Mouse (Mus musculus) neural tube, embryonic 14.5 days (tissue): ENCODE data around the gene Proser3. TPM values are rescaled to one million over a fixed set of nuclear protein-coding genes. Genes with fewer than 3 reads are reported as not detected.

ENCODE experiments used
- ATAC-seq: fragments of 200-750 bp; cut with Nextera tagmentation; 2 replicates; pipeline ENCODE4 v1.8.0; 2017; ENCODE audit warnings: low read depth, mild to moderate bottlenecking, moderate TSS enrichment, moderate library complexity
- H3K27ac ChIP-seq: fragments of 300-500 bp; sonication (generic); 2 replicates; pipeline ENCODE4 v1.5.1; 2014; ENCODE audit warnings: low read depth, mild to moderate bottlenecking, control low read depth, low read length, moderate library complexity, mixed read lengths
- H3K27me3 ChIP-seq: fragments of 300-500 bp; sonication (generic); 2 replicates; pipeline ENCODE4 v1.6.1; 2014; ENCODE audit warnings: low read length; ENCODE audit not compliant: control insufficient read depth, insufficient read depth
- H3K36me3 ChIP-seq: fragments of 300-500 bp; sonication (generic); 2 replicates; pipeline ENCODE4 v1.6.1; 2014; ENCODE audit warnings: low read length, mixed read lengths; ENCODE audit not compliant: control insufficient read depth, insufficient read depth
- H3K4me1 ChIP-seq: fragments of 300-500 bp; sonication (generic); 2 replicates; pipeline ENCODE4 v1.6.1; 2014; ENCODE audit warnings: low read length; ENCODE audit not compliant: control insufficient read depth, insufficient read depth
- H3K4me2 ChIP-seq: fragments of 300-500 bp; sonication (generic); 2 replicates; pipeline ENCODE4 v1.6.1; 2014; ENCODE audit warnings: mild to moderate bottlenecking, low read depth, low read length, control low read depth
- H3K4me3 ChIP-seq: fragments of 300-500 bp; sonication (generic); 2 replicates; pipeline ENCODE4 v1.5.1; 2014; ENCODE audit warnings: low read depth, low read length, control low read depth, mixed read lengths
- H3K9ac ChIP-seq: fragments of 300-500 bp; sonication (generic); replicated peaks from 2 replicates; pipeline ENCODE4 v1.6.1; 2014; ENCODE audit warnings: low read depth, mild to moderate bottlenecking, control low read depth, low read length, mixed read lengths
- H3K9me3 ChIP-seq: fragments of 300-500 bp; sonication (generic); 2 replicates; pipeline ENCODE4 v1.6.1; 2016; ENCODE audit warnings: low read length; ENCODE audit not compliant: control insufficient read depth
- WGBS: fragments of 180-500 bp; shearing (Covaris S2); extraction: QIAGEN DNeasy Blood & Tissue Kit; methylation state at CpG from one replicate; pipeline ENCODE4 v1.1.7; 2014; 5-methylcytosine and 5-hydroxymethylcytosine counted together
- polyA plus RNA-seq: library from polyadenylated mRNA; unstranded; fragments of >200 nt; fragmentation: Nextera tagmentation; extraction: Ambion mirVana; gene quantifications from 2 replicates; pipeline ENCODE4 v1.2.1, GENCODE M21; 2014

Proser3 gene
- polyA plus RNA-seq, 1 experiment from 2014 or later, result 11.1 TPM

DNA sequence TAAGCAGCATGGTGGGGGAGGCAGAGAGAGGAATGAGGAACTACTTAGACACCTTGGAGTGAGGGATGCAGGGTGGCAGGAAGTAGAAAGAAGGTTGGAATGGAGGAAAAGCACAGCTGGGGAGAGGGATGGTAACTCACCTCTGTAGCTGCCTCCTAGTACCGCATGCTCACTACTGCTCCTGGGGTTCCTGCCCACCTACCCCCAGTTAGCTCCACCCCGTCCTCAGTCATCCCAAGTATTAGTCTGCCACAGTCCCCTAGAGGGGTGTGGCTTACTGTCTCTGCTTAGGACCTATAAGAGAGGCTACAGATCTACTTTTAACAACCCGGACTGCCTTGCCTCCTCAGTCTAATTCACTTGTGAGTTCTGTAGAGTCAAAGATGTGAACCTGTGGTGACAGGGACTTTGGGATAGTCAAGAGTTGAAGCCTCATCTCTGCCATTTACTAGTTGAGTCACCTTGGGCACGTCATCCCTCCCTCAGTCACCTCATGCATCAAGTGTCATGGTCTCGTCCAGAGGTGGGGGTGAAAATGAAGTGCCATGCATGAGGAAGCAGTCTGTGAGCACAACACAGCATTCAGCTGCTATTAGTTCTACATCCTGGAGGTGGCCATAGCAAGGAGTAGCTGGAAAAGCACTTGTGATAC lies 40.8 kb upstream of the Proser3 start:
- no peak overlapping the region for H3K9ac ChIP-seq
- no peak for ATAC-seq
- no peaks in the 10 kb centered on the region for H3K4me1 ChIP-seq
- H3K9me3 ChIP-seq, result no peaks in the 10 kb centered on the region
- WGBS, result 58% methylated on average over 5 of the region's 5 CpGs
- H3K4me3 ChIP-seq, result no peak overlapping the region
- no peak overlapping the region for H3K4me2 ChIP-seq
- H3K36me3 ChIP-seq, result no peaks in the 10 kb centered on the region
- no peak overlapping the region for H3K27ac ChIP-seq
- peaks cover 3% of the 10 kb centered on the region; the same call in 1 of the 2 replicates for H3K27me3 ChIP-seq

DNA sequence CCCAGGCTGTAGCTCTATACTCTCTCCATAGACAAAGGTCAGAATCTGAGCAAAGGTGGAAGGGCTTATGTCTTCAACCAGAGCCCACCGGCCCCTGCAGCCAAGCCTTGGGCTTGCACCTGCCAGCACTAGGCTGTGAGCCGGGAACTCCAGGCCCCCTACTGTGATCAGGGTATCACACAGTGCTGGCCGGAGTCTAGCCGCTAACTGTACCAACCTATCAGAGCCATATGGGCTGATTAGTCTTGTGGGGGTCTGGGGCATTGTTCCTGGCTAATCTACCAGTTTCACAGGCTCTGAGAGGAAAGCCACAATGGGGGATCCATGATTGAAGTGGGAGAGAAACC lies 39.5 kb upstream of the Proser3 start:
- H3K4me2 ChIP-seq, result no peak overlapping the region
- H3K27ac ChIP-seq, result no peak overlapping the region
- H3K4me1 ChIP-seq, result peaks cover 11% of the 10 kb centered on the region
- H3K9ac ChIP-seq, result no peak overlapping the region
- ATAC-seq, result no peak
- H3K36me3 ChIP-seq, result 0 out of 2 replicates have a peak, but pooled peaks cover 2% of the 10 kb centered on the region
- H3K9me3 ChIP-seq, result no peaks in the 10 kb centered on the region
- WGBS, result 35% methylated on average over 4 of the region's 4 CpGs
- no peak overlapping the region for H3K4me3 ChIP-seq
- H3K27me3 ChIP-seq, result peaks cover 3% of the 10 kb centered on the region; the same call in 1 of the 2 replicates

DNA sequence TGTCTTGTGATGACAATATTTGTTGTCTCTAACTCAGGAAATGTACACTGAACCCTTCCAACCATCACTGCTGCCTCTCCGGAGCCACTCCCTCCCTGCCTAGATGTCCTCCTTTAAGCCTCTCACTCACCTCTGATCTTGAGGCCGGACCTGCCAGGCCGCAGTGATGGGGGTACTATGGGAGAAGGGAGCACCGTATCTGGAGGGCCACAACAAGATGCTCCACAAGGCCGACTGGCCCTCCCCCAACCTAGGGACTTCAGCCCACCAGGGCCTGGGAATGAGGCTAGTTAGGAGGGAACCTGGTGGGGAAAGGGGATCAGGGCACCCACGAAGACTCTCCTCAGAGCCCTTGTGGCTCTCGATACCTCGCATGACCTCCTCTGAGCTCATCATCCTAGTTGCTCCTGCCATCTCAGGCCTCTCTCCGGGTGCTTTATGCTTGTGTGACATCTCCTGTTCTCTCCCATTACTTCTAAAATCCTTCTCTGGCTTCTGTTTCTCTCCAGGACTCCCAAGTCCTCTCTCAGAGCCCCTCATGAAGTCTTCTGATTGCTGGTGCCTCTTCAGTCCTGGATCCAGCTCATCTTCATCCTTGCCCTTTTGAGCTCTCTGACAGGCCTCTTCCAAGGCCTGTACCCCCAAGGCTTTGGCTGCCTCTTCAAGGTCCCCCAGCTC lies 39.0 kb upstream of the Proser3 start:
- H3K4me2 ChIP-seq, result no peak overlapping the region
- peaks cover 13% of the 10 kb centered on the region for H3K4me1 ChIP-seq
- H3K36me3 ChIP-seq, result peaks cover 6% of the 10 kb centered on the region; the same call in 1 of the 2 replicates
- WGBS, result 92% methylated on average over 9 of the region's 9 CpGs
- ATAC-seq, result no peak
- H3K9me3 ChIP-seq, result no peaks in the 10 kb centered on the region
- H3K27me3 ChIP-seq, result peaks cover 3% of the 10 kb centered on the region; the same call in 1 of the 2 replicates
- H3K27ac ChIP-seq, result no peak overlapping the region
- H3K4me3 ChIP-seq, result no peak overlapping the region
- no peak overlapping the region for H3K9ac ChIP-seq

DNA sequence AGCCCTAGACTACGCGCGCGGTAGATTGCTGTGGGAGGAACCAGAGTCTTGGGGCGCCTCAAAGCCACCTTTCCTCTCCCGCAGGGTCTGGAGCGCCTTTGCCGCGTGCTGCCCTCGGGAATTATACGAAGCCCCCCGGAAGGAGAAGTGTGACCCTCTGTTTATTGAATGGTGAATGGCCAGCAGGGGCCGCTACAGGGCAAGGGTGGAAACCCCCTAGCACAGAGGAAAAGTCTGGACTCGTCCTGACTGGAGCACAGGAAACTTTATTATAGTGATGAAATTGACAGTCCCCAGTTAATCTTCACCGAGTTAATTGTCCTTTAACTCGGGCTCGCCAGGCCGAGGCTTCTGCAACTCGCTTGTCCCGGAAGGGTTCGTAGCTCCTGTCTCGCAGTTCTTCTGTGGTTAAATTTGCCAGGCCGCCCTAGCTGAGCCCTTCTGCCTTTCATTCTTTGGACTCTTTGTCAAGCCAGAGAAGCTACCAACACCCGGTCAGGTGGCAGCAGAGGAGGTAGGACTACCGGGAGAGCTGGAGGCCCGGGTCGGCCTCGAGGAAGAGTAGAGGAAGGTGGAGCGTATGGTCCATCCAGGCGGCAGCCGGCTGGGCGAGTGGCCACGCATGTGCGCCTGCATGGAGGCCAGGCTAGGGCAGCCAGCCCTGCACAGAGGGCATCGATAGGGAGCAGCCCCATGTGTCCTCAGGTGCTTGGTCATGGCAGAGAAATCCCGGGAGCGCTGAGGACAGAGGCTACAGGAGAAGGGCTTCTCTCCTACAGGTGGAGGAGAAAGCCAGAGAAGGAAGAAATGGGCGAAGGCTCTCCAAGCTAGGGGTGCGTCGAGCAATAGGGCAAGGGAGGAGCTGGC lies 37.6 kb upstream of the Proser3 start:
- Histone ChIP-seq H3K9ac (peak overlapping the region; percentile 96), H3K4me1 (peaks cover 13% of the 10 kb centered on the region), H3K9me3 (no peaks in the 10 kb centered on the region), H3K4me3 (peak overlapping the region; percentile 93), H3K4me2 (peak overlapping the region; percentile 97), H3K36me3 (peaks cover 19% of the 10 kb centered on the region), H3K27ac (peak overlapping the region; percentile 92), H3K27me3 (peaks cover 3% of the 10 kb centered on the region; the same call in 1 of the 2 replicates)
- peak; percentile 72 for ATAC-seq
- 28% methylated on average over 40 of the region's 40 CpGs for WGBS

DNA sequence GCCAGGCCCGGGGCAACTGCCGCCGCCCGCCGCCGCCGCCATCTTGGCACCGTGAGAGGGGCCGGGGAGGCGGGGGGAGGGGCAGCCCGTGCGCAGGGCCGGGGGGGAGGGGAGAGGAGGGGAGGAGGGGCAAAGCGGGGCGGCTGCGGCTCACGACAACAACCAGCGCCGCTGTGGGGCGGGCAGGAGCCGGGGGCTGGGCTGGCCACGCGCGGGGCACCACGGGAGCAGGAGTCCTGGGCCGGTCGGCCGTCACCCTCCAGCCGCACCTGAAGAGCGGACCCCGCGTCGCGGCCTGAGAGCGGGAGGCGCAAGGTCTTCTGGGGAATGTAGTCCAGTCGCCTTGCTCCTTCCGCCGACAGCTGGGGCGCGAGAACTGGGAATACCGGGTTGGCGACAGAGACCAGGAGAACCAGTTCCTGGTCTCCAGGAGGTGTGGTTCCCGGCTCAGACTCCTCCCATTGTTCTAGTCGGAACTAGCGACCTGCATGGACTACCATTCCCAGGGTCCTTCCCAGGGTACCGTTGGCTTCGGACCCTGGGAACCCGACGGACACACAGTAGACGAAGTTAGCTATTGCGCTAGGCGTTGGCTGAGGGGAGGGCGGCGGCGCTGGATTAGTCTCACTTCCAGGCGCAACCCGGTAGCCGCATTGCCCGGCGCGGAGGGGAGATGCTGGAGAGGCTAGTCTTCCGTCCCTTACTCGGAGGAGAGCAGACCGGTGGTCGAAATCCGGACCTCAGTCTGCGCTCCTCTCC lies 36.8 kb upstream of the Proser3 start, which contains the start of gene Kmt2b:
Gene Kmt2b, minus strand, starts transcription at position 51 of the 759 bp plus-strand sequence.
- Histone ChIP-seq H3K4me2 (peak within 1 kb of the TSS; percentile 97), H3K27ac (peak within 1 kb of the TSS; percentile 92), H3K27me3 (peaks cover 3% of the 10 kb centered on the region; the same call in 1 of the 2 replicates), H3K36me3 (peaks cover 28% of the 10 kb centered on the region), H3K9ac (peak within 1 kb of the TSS; percentile 96), H3K4me1 (peaks cover 13% of the 10 kb centered on the region), H3K4me3 (peak within 1 kb of the TSS; percentile 93), H3K9me3 (no peaks in the 10 kb centered on the region)
- peak; percentile 93 for ATAC-seq
- 0% methylated on average over 52 of the region's 68 CpGs for WGBS

DNA sequence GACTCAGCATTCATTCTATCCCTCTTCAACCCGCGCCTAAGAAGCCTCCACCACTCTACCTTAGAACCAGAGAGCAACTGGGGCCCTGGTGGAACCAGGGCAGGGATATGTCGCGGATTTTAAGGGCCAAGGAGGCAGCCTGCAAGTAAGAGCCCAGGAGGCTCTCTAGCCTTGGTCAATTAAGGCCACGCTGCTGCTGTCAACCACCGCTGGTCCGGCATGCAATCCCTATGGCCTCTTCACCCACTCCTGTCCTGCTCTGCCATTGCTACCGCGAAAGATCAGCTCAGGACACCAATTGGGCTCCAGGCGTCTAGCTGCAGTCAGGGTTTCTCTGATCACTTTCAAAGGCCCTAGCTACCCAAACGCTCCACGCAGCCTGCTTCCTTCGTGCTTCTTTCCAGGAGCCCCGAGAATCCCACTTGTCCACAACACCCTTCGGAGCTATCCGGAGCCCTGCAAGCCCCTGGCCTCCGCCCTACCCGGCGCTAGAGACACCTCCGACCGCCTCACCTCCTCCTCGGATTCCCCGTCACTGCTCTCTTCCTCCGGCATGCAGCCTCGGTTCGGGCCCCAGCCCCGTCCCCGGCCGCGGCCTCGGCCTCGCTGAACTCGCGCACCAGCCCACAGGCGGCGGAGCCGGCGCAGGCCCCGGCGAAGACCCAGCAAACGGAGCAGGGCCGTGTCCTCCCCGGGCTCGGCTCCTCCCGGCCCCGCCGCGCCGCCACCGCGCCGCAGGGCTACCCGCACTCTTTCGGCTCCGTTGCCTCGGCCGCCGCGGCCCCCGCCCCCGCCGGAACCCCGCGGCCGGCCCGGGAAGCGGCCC lies 36.0 kb upstream of the Proser3 start:
- H3K27ac ChIP-seq, result peak overlapping the region; percentile 92
- H3K27me3 ChIP-seq, result peaks cover 3% of the 10 kb centered on the region; the same call in 1 of the 2 replicates
- peak overlapping the region; percentile 96 for H3K9ac ChIP-seq
- H3K4me2 ChIP-seq, result peak overlapping the region; percentile 97
- peak; percentile 36 for ATAC-seq
- under 1% methylated on average over 54 of the region's 67 CpGs for WGBS
- H3K4me3 ChIP-seq, result peak overlapping the region; percentile 93
- peaks cover 36% of the 10 kb centered on the region for H3K36me3 ChIP-seq
- H3K4me1 ChIP-seq, result peaks cover 13% of the 10 kb centered on the region
- no peaks in the 10 kb centered on the region for H3K9me3 ChIP-seq

DNA sequence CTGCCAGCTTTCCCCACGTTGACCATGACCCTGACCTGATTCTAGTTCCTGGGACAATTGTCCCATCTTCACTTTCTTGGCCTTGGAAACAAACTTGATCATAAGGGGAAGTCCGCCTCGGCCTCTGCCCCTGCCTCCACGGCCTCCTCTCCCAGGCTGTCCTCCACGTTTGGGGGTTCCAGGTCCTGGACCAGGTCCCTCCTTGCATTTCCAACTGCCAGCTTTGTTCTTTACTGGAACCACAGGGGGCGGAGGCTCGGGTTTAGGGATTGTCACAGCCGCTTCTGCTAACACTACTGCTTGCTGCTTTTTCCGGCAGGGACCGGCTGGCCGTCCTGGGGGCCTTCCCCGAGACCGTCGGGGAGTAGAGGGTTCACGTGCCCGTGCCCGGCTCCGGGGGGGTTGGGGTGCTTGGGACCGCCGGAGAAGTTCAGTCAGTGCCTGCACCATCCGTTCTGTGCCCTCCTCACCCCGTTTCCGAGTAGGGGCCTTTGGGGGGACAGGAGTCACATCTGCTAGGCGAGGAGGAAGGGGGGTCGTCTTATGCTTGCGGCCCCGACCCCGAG lies 34.4 kb upstream of the Proser3 start:
- H3K4me2 ChIP-seq, result peak overlapping the region; percentile 97; the same call in 1 of the 2 replicates
- no peak overlapping the region for H3K4me3 ChIP-seq
- ATAC-seq, result no peak
- 91% methylated on average over 28 of the region's 28 CpGs for WGBS
- no peak overlapping the region for H3K27ac ChIP-seq
- no peak overlapping the region for H3K9ac ChIP-seq
- H3K27me3 ChIP-seq, result peaks cover 3% of the 10 kb centered on the region; the same call in 1 of the 2 replicates
- H3K36me3 ChIP-seq, result peaks cover 50% of the 10 kb centered on the region
- no peaks in the 10 kb centered on the region for H3K9me3 ChIP-seq
- peaks cover 13% of the 10 kb centered on the region for H3K4me1 ChIP-seq
